Mouse (Mus musculus) right cerebral cortex, postnatal 25 days (tissue): Measurements from ENCODE around the gene Sncb.
A peak's percentile ranks its signal among the peaks of the same experiment; 100 is the strongest.

Experiments used
- DNase-seq: peaks from one replicate; pipeline ENCODE4 v3.0.0; 2022

Sncb gene

DNA sequence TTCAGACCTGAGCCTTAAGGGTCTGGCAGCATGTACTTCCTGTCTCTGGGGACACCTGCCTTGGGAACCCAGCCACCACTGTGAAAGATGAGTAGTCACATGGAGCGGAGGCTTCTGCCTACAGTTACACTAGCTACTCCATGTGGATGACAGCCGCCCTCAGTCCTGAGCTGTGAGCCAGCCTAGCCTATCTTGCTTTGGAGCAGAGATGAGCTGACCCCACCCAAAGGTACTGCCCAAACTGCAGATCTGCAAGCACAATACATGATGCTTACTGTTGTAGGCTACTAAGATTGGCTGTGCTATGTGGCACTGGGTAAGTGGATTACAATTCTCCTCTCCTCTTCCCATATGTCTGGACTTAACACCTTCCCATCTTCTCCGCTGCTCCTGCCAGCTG lies 14.7 kb upstream of the Sncb start:
- peak; percentile 47 for DNase-seq

DNA sequence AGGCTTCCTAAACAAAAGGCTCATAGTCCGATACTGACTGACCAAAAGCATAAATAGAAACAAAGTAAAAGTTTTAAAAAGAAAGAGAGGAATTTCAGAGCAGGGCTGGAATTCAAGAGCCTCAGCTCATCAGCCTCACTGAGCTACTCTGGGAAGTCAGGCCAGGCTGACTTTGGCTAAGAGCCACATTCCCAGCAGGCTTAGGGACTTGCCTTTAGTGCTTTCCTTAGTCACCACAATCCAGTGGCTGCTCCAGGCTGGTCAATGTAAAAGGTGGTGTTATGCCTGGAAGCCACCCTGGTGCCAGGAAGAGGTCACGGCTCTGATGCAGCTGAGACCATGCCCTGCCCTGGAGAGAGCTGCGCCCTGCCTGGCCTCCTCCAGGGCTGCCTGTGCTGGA lies 14.2 kb upstream of the Sncb start:
- peak; percentile 61 for DNase-seq

DNA sequence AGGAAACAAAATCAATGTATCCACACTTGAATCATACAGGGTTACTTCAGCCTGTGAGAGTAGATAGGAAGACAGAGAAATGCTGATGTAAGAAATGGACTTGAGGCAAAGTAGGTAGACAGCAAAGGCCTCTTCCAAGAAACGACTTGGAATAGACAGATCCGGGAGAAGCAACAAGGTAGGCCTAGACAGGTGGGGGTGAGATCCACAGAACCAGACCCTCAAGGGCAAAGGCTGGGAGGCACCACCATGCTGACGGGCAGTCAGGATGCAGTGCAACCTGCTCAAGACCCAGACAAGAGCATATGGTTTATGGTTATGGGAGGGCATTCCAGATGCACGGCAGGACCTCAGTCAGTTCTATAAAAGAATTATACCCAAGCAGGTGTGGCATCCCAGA lies 617 bp upstream of the Sncb start:
- DNase-seq, result no peak

DNA sequence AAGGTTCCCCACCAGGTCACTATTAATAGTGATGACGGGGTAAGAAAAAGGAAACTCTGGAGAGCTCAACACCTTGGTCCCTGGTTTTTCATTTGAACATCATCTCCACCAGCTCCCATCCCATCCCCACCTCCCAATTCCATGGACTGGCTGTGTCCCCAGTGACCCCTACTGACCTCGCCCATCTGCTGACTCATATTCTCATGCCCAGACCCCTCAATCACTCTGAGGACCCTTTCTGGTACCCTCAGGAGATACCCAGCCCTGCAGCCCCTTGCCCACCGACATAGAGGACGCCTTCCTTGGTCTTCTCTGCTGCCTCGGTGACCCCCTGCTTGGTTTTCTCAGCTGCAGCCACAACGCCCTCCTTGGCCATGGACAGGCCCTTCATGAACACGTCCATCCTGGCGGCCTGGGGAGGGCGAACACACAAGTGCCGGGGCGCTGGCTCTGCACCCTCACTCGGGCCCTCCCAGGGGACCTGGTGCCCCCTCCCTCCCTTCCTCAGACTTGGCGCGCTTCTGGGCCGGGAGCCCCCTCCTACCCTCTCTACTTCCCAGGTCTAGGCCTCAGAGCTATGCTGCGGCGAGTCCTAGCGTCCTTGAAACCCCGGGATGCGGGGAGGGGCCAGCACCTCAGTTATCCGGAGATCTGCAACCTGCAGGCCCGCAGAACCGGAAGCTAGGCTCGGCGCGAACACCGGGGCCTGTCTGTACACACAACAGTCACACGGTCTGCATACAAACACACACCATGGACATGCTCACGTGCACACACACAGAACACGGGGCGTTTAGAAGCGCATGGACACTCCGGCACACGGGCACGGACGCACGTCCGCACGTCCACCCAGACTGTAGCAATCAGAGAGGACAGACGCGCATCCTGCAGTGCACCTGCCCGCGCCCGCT lies 859 bp downstream of the Sncb start:
- DNase-seq, result peak; percentile 58

DNA sequence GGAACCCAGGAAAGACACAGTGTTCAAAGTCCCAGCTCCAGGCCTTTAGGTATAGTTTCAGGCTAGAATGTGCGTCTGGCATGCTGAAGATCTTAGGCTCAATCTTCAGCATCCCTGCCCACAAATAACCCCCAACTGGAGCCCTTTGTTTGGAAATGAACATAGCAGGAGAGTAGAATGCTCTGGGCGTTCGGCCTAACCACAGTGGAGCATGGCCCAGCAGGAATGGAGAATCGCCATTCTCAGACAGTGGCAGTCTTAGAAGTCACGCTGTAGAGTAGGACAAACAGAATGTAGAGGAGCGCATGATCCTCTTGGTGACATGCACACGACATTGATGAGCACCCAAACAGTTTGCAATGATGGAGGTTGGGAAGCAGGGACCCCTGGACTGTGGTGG lies 5.5 kb downstream of the Sncb start:
- no peak for DNase-seq

DNA sequence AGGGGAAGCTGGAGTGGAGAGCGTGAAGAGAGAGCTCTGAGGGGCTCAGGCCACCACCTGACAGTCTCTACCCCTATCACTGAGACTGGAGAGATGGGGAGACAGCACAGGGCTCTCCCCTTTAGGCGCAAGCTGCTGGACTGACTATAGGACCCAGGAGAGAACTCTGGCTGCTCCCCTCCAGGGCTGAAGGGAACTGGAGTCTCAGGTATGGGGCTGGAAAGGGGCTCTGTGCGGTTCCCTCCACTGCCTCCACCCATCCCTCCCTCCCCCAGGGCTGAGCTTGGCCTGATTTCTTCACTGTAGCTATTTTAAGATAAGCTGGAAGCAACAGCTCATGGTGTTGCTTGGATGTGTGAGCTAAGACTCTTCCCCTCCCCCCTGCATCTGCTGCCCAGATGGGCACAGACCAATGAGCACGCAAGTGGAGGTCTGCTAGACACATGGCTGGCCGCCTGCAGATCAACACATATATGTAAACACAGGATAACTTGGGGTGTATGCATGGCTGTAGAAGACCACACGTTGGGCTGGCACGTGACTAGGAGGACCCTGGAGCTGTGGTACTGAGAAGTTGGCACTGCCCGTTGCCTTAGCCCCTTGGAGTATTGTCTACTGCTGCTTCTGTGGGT lies 6.1 kb downstream of the Sncb start:
- peak; percentile 87 for DNase-seq

DNA sequence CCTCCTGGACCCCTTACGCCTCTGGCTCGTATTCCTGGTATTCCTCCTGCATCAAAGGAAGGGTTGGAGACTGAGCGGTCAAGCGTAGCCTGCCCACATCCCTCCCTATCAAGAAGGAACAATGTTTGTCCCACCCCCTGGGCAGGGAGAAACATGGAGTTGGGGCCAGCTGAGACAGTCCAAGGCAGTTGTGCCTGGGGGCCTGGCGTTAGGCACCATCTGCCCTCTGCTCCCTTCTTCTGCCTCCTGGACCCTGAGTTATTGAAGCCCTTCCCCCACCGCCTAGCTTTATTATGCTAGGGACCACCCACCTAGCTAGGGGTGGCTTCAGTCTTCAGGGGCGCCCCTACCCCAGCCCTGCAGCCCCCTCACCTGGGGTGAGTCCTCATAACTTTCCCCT lies 6.9 kb downstream of the Sncb start:
- DNase-seq, result peak; percentile 19

DNA sequence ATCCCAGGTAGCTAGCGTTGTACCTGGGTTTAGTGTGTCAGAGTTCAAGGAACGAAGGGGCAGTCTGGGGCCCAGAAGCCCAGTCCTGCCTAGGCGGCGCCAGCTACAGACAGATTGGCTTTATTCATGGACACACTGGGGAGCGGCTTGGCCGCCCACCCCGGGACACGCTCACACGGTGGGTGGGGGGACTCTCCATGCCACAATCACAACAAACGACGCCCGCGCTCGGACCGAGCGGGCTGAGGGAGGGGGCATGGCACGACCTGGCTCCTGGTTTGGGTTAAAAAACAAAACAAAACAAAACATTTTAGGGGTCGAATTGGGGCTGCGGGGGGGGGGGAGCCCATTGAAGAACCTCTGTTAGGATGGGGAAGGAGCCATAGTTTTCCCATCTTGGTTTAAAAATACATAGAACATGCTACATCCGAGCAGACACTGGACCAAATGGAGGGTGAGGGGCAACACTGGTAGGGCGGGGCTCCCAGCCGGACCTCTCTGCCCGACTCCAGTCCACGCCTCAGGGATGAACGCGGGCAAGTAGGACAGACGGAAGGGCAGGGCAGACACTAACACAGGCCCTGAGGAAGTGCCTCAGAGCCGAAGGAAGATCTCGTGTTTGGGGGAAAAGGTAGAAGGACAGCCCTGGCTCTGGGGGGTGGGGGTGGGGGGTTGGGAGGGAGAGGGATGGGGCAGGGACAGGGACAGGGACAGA lies 7.5 kb downstream of the Sncb start:
- no peak for DNase-seq

DNA sequence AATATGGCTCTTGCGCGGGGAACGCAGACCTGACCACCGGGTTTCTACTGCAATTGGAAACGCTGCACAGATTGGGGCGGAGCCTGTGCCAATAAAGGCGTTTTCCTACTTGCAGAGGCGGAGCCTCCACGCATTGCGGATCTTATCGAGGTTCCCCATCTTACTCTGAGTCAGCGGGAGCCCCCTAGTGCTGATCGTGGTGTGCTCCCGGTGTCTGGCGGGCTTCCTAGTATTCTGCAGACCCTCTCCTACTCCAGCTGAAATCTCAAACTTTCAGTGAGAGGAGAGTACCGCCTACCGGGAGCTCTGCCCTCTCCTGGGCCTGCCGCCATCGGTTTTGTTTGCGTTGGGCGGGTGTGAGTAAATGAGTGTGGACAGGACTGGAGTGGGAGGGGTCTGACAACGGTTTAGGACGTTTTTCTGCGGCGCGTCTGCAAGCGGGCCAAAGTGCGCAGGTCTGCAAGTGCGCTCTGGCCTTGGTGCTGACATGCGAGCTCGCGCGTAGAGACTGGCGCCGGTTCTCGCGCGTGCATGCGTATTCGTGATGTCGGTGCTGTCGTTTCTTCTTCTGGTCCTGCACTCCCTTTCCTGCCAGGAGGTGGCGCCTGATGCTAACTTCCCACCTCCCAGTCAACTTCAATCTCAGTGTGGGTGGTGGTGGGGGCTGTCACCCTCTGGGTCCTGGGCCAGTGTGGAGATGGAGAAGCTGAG lies 8.2 kb downstream of the Sncb start:
- peak; percentile 90 for DNase-seq

DNA sequence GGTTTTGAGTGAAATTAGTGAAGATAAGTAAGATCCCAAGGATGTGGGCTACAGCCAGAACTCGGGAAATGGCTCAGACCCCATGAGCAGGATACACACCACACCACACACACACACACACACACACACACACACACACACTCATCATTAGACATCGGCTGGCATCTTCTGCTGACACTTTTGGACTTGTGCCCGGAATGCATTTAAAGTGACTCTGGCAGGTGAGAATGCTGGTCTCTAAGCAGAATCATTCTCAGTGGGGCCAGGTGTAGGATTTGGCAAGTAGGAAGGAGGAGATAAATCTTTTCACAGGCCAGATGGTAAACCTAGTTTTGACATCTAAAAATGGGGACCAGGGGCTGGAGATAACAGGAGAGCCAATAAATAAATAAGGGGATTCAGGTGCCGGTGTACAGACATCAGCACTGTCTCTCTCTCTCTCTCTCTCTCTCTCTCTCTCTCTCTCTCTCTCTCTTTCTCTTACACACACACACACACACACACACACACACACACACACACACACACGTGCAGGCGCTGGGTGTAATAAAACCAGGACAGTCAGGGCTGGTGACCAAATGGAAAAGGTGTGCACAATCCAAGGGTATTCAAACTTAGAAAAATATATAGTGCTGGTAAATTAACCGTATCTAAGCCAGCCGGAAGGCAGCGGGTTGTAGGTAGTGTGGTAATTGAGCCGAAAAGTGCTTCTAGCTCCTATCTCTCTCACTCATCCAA lies 9.1 kb downstream of the Sncb start:
- peak; percentile 33 for DNase-seq

DNA sequence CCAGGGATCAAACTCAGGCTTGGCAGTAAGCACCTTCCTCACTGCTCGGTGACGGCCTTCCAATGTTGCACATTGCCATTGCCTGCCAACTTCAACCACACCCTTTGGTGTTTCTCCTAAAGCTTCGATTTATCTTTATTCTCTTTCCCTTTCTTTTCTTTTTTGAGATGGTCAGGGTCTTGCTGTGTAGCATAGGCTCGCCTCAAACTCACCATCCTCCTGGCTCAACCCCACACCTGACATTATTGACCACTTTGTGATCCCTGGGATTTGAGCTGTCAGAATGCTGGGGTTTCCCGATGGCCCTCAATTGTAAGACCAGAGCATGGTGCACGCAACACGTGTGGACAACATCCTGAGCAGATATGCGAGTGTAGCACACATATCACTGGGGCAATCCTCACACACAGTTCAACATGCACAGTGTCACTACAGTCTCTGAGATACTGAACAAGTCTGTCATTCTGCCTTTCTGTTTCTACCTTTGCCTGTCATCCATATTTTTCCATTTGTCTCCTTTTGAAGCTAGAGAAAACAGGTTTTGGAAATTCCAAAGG lies 10.2 kb downstream of the Sncb start:
- DNase-seq, result peak; percentile 11

DNA sequence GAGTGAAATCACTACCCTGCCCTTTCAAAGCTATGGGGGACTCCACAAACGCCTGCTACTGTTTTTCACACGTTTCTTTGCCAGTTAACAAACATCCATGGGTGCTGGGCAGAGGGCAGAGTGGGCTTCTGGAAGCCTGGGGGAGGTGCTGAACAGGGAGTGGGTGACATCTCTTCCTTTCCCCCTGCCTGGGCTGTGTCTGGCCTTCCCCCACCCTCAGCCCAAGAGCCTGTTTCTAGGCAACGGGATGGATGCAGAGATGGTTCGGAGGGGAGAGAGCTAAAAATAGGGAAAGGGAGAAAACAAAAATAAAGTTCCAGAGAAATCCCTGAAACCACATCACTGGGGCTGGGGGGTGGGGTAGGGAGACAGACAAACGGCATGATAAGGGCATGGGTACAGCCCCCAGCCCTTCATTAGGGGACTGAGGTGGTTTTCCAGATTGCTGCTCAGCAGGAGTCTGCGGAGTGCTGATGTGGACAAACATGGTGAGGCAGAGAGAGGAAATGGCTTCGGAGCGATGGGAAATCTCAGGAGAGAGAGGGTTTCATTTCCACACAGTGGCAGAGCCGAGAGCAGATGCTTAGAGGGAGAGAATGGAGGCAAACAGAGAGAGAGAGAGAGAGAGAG lies 11.1 kb downstream of the Sncb start:
- DNase-seq, result peak; percentile 58

DNA sequence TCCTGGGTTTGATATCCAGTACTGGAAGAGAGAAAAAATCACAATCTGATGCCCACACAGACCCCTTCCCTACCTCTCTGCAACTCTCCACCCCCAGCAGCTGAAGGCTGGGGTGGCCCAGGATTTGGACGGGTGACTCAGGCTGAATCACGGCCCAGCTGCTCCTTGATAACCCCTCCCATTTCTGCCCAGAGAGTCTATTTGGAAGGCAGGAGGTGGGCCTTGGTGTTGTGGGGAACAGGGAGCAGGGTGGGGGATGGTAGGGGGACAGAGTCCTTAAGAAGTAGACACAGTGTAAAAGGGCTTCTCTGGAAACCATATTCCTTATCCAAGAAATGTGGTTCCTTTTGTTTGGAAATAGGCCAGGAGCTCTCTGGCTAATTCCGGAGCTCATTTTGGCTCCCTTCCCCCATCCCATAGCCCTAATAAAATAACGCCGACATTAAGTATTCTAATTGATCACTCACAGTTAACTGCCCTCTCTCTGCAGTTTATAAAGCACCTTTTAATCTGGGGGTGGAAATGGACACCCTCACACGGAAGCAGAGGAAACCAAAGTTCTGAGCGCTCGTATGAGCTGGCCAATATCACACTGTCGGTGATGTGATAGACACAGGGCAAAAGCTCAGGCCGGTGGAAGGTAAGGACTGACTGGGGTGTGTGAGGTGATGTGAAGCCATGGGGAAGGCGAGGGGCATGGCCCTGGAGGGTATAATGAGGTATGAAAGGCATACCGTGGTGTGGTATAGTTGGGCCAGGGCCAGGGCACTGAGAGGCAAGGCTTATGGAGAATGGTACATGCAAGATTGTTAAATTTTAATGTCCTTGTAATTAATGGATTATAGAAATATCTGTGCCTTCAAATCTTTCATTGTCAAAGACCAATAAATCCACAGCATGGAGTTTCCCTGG lies 12.0 kb downstream of the Sncb start:
- DNase-seq, result peak; percentile 42

DNA sequence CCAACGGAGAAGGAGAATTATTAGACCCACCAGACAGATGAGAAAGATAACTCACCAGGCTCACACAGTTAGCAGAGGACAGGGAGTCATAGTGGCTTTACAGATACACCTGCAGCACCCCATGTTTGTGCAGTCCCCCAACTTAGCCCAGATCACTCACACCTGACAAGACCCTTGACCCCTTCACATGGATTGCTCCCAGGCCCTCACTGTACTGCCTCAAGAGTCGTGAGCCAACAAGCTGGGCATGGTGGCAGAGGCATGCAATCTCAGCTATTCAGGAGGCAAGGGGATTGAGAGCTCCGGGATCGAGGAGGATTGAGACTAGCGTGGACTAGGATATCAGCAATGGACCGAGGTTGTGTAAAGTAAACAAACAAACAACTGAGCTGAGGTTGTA lies 12.7 kb downstream of the Sncb start:
- DNase-seq, result peak; percentile 11

DNA sequence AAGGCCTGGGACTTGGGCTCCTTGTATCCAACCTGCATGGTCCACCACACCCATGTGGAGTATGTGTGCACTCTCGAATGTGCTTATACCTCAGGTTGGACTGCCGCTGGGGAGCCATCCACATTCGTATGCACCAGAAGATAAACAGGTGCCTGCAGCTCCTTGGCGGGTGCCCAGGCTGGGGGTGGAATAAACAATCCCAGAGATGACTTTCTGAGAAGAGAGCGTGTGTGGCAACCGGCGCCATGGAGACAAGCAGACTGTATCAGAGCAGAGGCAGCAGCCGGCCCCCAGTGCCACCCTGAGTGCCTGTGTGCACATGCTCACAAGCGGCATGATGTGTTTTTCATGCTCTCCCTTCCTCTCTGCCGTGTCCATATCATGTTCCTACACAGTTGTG lies 13.7 kb downstream of the Sncb start:
- peak; percentile 88 for DNase-seq

DNA sequence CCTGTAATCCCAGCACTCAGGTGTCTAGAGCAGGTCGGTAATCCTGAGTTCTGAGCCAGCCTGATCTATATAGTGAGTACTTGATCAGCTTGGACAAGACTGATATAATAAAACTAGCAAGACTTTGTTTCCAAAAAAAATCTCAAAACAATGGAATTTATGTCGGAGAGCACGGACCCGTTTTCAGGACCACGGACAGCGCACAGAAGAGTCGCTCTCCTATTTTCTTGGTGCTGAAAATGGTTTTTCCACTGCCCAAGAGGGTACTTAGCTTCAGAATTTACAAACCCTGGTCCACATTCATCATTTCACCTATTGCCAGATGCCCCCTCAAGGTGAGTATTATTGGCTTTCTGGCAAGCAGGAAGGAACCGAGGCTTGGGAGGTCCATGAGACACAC lies 15.7 kb downstream of the Sncb start:
- DNase-seq, result no peak

DNA sequence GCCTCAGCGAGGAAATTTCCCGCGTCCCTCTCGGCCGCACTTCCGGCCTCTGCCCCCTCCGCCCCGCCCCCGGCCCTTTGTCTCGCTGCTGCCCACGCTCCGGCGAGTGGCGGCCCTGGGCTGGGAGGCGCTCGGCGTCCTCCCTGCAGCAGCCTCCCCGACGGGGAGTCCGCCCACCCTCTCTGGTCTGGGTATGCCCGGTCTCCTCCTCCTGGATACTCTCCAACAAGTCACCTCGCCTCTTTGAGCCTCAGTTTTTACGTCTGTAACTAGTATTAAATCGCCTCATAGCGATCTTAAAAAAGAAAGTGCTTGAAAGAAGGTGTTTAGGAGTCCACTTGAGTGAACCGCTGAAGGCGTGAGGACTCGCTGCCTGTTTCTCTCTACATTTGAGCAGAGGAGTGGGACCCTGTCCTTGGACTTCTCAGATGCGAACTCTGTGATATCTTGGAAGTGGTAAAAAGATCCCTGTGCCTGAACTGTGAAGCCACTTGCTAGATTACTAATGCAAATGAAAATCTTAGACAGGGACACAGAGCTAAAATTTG lies 16.5 kb downstream of the Sncb start, which contains the start of gene Gprin1:
TSS of gene Gprin1 (minus strand) at position 11 of the 548 bp plus-strand sequence.
- no peak for DNase-seq

DNA sequence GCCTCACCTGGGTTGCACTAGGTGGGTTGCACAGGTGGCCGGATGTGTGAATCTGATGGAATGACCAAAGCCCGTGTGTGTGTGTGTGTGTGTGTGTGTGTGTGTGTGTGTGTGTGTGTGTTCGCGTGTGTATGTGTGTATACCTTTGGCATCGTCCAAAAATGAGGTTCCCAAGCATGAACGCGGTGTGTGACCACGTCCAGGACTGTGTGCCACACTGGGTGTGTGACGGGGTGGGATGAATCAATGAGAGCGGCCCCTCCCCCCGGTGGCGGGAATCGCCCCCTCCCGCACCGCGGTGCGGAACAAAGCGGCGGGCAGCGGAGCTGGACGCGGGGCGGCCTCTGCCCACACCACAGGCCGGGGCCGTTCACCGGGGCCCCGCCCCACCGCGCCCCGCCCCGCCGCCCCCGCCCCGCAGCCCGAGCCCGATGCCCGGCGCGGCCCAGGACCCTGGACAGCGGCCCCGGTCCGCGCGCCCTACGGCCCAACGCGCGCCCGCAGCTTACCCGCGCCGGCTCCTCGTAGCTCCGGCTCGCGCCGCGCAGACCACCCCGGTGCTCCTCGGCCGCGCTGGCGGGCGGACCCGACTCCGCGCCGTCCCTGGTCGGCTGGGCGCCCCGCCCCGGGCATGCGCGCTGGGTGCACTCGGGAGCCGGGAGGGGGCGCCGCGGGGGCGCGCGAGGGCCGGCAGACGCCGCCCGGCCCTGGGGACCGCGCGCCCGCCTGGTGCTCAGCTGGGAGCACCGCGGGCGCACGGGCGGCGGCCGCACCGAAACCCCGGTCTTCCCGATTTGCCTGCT lies 17.1 kb downstream of the Sncb start:
- peak; percentile 84 for DNase-seq

DNA sequence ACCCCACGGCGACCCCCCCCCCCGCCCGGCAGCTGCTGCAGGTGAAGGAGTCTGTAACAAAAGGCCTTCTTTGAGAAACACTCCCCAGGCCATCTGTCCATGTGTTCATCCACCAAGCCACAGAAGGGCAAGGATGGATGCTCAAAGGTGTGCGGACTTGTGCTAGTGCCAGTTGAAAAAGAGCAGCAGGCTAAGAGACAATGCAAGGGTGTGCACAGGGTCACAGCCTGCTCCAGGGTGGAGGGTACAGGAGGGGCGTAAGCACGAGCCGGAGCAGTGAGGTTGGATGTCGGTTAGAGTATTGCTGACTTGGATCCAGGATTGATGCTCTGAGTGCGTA lies 17.7 kb downstream of the Sncb start:
- no peak for DNase-seq
